7 mouse cellular contexts compared by ENCODE assay signal in the genomic region with DNA sequence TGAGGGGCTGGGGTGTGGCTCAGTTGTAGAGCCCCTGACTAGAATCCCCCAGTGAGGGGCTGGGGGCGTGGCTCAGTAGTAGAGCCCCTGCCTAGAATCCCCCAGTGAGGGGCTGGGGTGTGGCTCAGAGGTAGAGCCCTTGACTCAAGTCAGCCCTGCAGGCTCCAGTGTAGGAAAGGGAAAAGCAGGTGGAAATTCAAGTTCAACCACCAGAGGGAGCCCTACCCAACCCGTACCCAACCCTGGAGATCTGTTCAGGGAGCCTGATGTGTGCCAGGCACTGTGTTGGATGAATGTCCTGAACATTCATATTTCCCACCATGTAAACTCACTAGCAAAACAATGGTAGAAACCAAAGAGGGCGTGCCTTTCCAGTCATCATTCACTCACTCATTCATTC.
DNase-seq lines count a peak whose midpoint lies in the region; ATAC-seq and TF ChIP-seq lines count a peak whose summit lies in the region.

No protein-coding gene starts in this region.

- H3K27me3 ChIP-seq in ES-Bruce4 (ENCODE audit: control insufficient read depth, insufficient read depth, low read length, poor library complexity, severe bottlenecking) = no peaks in the 10 kb centered on the region

- H3K9me3 ChIP-seq in ES-Bruce4 (replicated peaks; ENCODE audit: control insufficient read depth, insufficient read depth, low read length, poor library complexity, severe bottlenecking) = no peaks in the 10 kb centered on the region

- H3K27ac ChIP-seq in ES-Bruce4 (ENCODE audit: insufficient read depth, low read length) = no peak overlapping the region
- no peak overlapping the region for H3K27ac ChIP-seq in layer of hippocampus, adult 2 months

- peak; percentile 71 to 72 for DNase-seq in adrenal gland, adult 18-20 months (ENCODE audit: low spot score in 2 of 2)
- peak; percentile 61 for DNase-seq in embryo, embryonic 11 days
- peak; percentile 74 to 83 for DNase-seq in heart, postnatal 14 days
- DNase-seq in layer of hippocampus, adult 2 months (ENCODE audit: low spot score in 2 of 2) = peak; percentile 73 to 83
- peak; percentile 52 for DNase-seq in skeletal muscle tissue, adult 2 months (ENCODE audit: low read depth, low spot score)

- intact Hi-C loops in heart, postnatal 14 days (cut with DNase I) = loop anchor here (1.0 kb wide), 1 partner anchor 104 kb away; no protein-coding TSS in a partner anchor

- H3K4me3 ChIP-seq in ES-Bruce4 (ENCODE audit: low read depth, low read length) = no peak overlapping the region
- no peak overlapping the region for H3K4me3 ChIP-seq in layer of hippocampus, adult 2 months

- no peaks in the 10 kb centered on the region for H3K4me1 ChIP-seq in ES-Bruce4 (ENCODE audit: control insufficient read depth, insufficient read depth, low read length)

- TF ChIP-seq CTCF in ES-Bruce4 (IDR thresholded peaks at IDR 0.05; ENCODE audit: low read depth, low read length) = peak; percentile 57
- TF ChIP-seq CTCF in layer of hippocampus, adult 2 months (conservative IDR thresholded peaks at IDR 0.05) = peak; percentile 92

- H3K9ac ChIP-seq in ES-Bruce4 (ENCODE audit: low read depth, poor library complexity, severe bottlenecking) = no peak overlapping the region

- no peaks in the 10 kb centered on the region for H3K36me3 ChIP-seq in ES-Bruce4 (ENCODE audit: control insufficient read depth, insufficient read depth, low read length, poor library complexity, severe bottlenecking)

- TF ChIP-seq EP300 in ES-Bruce4 (IDR thresholded peaks at IDR 0.05; ENCODE audit: insufficient read depth, low read depth, low read length) = no peak

- TF ChIP-seq POLR2A in ES-Bruce4 (IDR thresholded peaks at IDR 0.05; ENCODE audit: insufficient read depth, low read length) = no peak

- peak; percentile 82 for ATAC-seq in megakaryocyte, adult 5-6 weeks (ENCODE audit: poor library complexity, severe bottlenecking)
